Mouse (Mus musculus) layer of hippocampus, adult 6 months (tissue): ENCODE results near the gene Swt1. TPM values are rescaled to one million over a fixed set of nuclear protein-coding genes. Genes with fewer than 3 reads are reported as not detected.

Experiments used
- long read RNA-seq, 2 experiments: library from polyadenylated mRNA; unstranded; transcript quantifications; one replicate each; pipeline ENCODE4 v2.0.0; 2019 to 2020
- microRNA-seq: library from miRNA; unstranded; fragments of <30 nt; microRNA quantifications from one replicate; pipeline ENCODE4 v1.2.0, GENCODE M21; 2020
- polyA plus RNA-seq: library from polyadenylated mRNA; unstranded; fragments of <200 nt; fragmentation: Nextera tagmentation; gene quantifications from 2 replicates; pipeline ENCODE4 v1.2.3, GENCODE M21; 2021

The Swt1 gene
- 5.3 and 5.6 TPM in 2 replicates for polyA plus RNA-seq
- long read RNA-seq, experiment 1, partial matches to known transcripts, result 6 of 7 reads
- long read RNA-seq, experiment 1, other reads (novel, unspliced or antisense), result 1 of 7 reads
- long read RNA-seq, experiment 2, transcript Swt1-201 (20 exons, 3,688 nt), result major isoform, 16 of 29 reads
- long read RNA-seq, experiment 2, partial matches to known transcripts, result 2 of 29 reads
- long read RNA-seq, experiment 2, other reads (novel, unspliced or antisense), result 10 of 29 reads

GRCm38 (mm10) chr1:151428263-151429221, at the start of gene Swt1, which contains the start of gene Trmt1l:
Gene Swt1, minus strand, starts transcription at chr1:151428455.
Gene Trmt1l, plus strand, starts transcription at chr1:151428542.

GRCm38 (mm10) chr1:151344283-151345108, 83.8 kb downstream of the Swt1 start, which contains the start of gene Ivns1abp:
Gene Ivns1abp, plus strand, starts transcription at chr1:151344477.

Small RNA genes lying within 50 kb of the gene (microRNA-seq; reads per million reads assigned to microRNA genes)
- gene Mir7682, result 0.64 reads per million

Other genes starting within 250 kb of the Swt1 start
- not detected in 2 replicates for gene Gm47985, start 245.9 kb downstream of the Swt1 start, polyA plus RNA-seq
- gene Gm8947, start 236.1 kb downstream of the Swt1 start, polyA plus RNA-seq, result not detected in 2 replicates
- not detected in 2 replicates for gene Gm47995, start 230.0 kb downstream of the Swt1 start, polyA plus RNA-seq
- not detected in 2 replicates for gene 3110040M04Rik, start 224.3 kb downstream of the Swt1 start, polyA plus RNA-seq
- not detected in 2 replicates for gene Gm47996, start 218.3 kb downstream of the Swt1 start, polyA plus RNA-seq
- 27.5 and 30.5 TPM in 2 replicates for gene Ivns1abp, start 84.0 kb downstream of the Swt1 start, polyA plus RNA-seq
- gene Trmt1l, start 87 bp upstream of the Swt1 start, polyA plus RNA-seq, result 15.8 and 16.3 TPM in 2 replicates
- gene Rnf2, start 72.5 kb upstream of the Swt1 start, polyA plus RNA-seq, result 20.7 and 20.8 TPM in 2 replicates
- gene Fam129a, start 142.7 kb upstream of the Swt1 start, polyA plus RNA-seq, result 0.40 and 1.1 TPM in 2 replicates